Mouse (Mus musculus) embryonic facial prominence, embryonic 13.5 days (tissue): Measurements from ENCODE around the gene Hspa13. TPM values are rescaled to one million over a fixed set of nuclear protein-coding genes. Genes with fewer than 3 reads are reported as not detected.
A peak's percentile ranks its signal among the peaks of the same experiment; 100 is the strongest.

ENCODE experiments used
- ATAC-seq: fragments of 200-750 bp; cut with Nextera tagmentation; 2 replicates; pipeline ENCODE4 v1.8.0; 2017; ENCODE audit warnings: low read depth; ENCODE audit not compliant: insufficient number of reproducible peaks, insufficient read depth, low FRiP score, low TSS enrichment
- H3K27ac ChIP-seq: fragments of 300-500 bp; sonication (generic); 2 replicates; pipeline ENCODE4 v1.5.1; 2015; ENCODE audit warnings: moderate library complexity, mild to moderate bottlenecking, inconsistent platforms
- H3K27me3 ChIP-seq: fragments of 300-500 bp; sonication (generic); 2 replicates; pipeline ENCODE4 v1.6.1; 2015; ENCODE audit warnings: mild to moderate bottlenecking, inconsistent platforms
- H3K36me3 ChIP-seq: fragments of 300-500 bp; sonication (generic); 2 replicates; pipeline ENCODE4 v1.6.1; 2015; ENCODE audit warnings: mild to moderate bottlenecking, inconsistent platforms
- H3K4me1 ChIP-seq: fragments of 300-500 bp; sonication (generic); 2 replicates; pipeline ENCODE4 v1.6.1; 2015; ENCODE audit warnings: inconsistent platforms
- H3K4me2 ChIP-seq: fragments of 300-500 bp; sonication (generic); 2 replicates; pipeline ENCODE4 v1.6.1; 2015; ENCODE audit warnings: moderate library complexity, mild to moderate bottlenecking, inconsistent platforms
- H3K4me3 ChIP-seq: fragments of 300-500 bp; sonication (generic); 2 replicates; pipeline ENCODE4 v1.5.1; 2015; ENCODE audit warnings: mild to moderate bottlenecking, inconsistent platforms
- H3K9ac ChIP-seq: fragments of 300-500 bp; sonication (generic); 2 replicates; pipeline ENCODE4 v1.6.1; 2015; ENCODE audit warnings: mild to moderate bottlenecking, inconsistent platforms
- H3K9me3 ChIP-seq: fragments of 300-500 bp; sonication (generic); 2 replicates; pipeline ENCODE4 v1.6.1; 2016; ENCODE audit warnings: inconsistent platforms
- WGBS: fragments of 180-500 bp; shearing (Covaris S2); methylation state at CpG from one replicate; pipeline ENCODE4 v1.1.7; 2015; ENCODE audit warnings: mixed read lengths; 5-methylcytosine and 5-hydroxymethylcytosine counted together
- polyA plus RNA-seq: library from polyadenylated mRNA; unstranded; fragments of >200 nt; fragmentation: Nextera tagmentation; extraction: Ambion mirVana; gene quantifications from 2 replicates; pipeline ENCODE4 v1.2.1, GENCODE M21; 2015

The Hspa13 gene
- polyA plus RNA-seq = 36.0 and 37.4 TPM in 2 replicates

DNA sequence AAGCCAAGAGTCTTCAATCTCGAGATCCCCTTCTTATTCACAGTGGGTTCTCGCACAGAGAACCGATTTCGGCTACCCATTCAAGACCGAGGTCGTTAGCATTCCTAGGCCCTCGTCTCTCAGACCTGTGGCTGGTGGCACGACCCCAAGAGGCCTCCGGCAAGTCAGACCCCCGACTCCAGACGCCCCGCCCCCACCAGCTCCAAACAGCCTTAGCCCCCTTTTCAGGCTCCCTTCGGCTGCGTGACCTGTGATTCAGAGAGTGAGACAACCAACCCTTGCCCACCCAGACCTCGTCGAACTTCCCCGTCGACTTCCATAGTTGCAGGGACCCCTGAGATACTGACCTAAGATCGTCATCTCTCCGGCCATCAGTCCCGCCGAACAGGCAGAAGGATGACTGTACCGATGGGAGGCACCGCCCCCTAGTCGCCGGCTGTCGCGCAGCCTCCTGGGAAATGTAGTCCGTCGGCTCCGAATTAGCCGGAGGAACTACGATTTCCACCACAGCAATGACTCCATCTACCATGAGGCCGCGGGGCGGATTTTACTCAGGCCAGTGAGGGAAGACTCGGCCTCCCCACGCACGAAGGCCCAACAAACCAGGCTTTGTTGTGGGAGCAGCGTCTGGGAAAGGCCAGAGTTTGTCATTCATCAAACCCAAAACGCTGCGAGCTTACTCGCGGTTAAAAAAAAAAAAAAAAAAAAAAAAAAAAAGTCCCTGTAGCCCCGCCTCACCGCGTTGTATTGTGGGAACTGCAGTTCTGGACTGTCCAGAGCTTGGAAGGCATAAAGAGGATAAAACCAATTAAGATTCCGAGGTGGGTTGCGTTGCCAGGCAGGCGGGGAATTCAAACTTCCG is at the start of gene Hspa13:
Hspa13 (minus strand) TSS at position 717 of the 862 bp plus-strand sequence.
- Histone ChIP-seq H3K27me3 (no peaks in the 10 kb centered on the region), H3K9me3 (no peaks in the 10 kb centered on the region), H3K9ac (peak within 1 kb of the TSS; percentile 81), H3K27ac (peak within 1 kb of the TSS; percentile 69), H3K4me3 (peak within 1 kb of the TSS; percentile 71), H3K36me3 (peaks cover 28% of the 10 kb centered on the region), H3K4me1 (peaks cover 7% of the 10 kb centered on the region; the same call in 1 of the 2 replicates), H3K4me2 (peak within 1 kb of the TSS; percentile 69)
- WGBS = under 1% methylated on average over 51 of the region's 51 CpGs
- ATAC-seq = peak; percentile 98

DNA sequence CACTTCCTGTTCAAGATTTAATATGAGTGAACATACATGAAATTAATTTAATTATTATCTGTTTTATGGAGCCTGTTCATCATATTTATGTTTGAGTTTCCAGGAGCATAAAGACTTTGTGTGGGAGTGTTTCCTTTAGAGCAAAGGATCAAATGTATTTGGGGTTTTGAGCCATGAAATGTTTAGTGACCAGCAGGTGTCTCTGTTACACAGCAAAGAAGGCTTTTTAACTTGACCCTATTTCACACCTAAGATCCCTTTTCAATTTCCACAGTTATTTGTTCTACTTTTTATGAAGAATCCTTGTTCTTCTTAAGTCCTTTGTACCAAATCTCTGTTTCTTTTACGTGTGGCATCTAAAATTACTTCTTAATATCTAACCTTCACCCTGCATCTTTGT is 12.4 kb upstream of the Hspa13 start:
- no peaks in the 10 kb centered on the region for H3K27me3 ChIP-seq
- H3K4me2 ChIP-seq = no peak overlapping the region
- H3K27ac ChIP-seq = no peak overlapping the region
- H3K9ac ChIP-seq = no peak overlapping the region
- ATAC-seq = no peak
- H3K4me1 ChIP-seq = no peaks in the 10 kb centered on the region
- H3K4me3 ChIP-seq = no peak overlapping the region
- no peaks in the 10 kb centered on the region for H3K9me3 ChIP-seq
- H3K36me3 ChIP-seq = no peaks in the 10 kb centered on the region
- WGBS = 41% methylated on average over 1 of the region's 1 CpGs

- Histone ChIP-seq H3K9ac (no peak overlapping the region), H3K27me3 (no peaks in the 10 kb centered on the region), H3K4me1 (no peaks in the 10 kb centered on the region), H3K4me2 (no peak overlapping the region), H3K9me3 (no peaks in the 10 kb centered on the region), H3K27ac (no peak overlapping the region), H3K4me3 (no peak overlapping the region), H3K36me3 (no peaks in the 10 kb centered on the region)
- 87% methylated on average over 10 of the region's 10 CpGs for WGBS
- no peak for ATAC-seq
Measured at GRCm38 (mm10) chr16:75773222-75773621, 6.3 kb upstream of the Hspa13 start.

- no peaks in the 10 kb centered on the region for H3K9me3 ChIP-seq
- H3K4me2 ChIP-seq = peak overlapping the region; percentile 69
- no peaks in the 10 kb centered on the region for H3K27me3 ChIP-seq
- H3K36me3 ChIP-seq = peaks cover 23% of the 10 kb centered on the region
- peaks cover 7% of the 10 kb centered on the region; the same call in 1 of the 2 replicates for H3K4me1 ChIP-seq
- WGBS = 17% methylated on average over 21 of the region's 21 CpGs
- no peak for ATAC-seq
- H3K4me3 ChIP-seq = peak overlapping the region; percentile 71
- H3K27ac ChIP-seq = peak overlapping the region; percentile 69
- peak overlapping the region; percentile 81 for H3K9ac ChIP-seq
Measured at GRCm38 (mm10) chr16:75767250-75768002, 522 bp upstream of the Hspa13 start.

GRCm38 (mm10) chr16:75752876-75753275 is 14.0 kb downstream of the Hspa13 start:
- Histone ChIP-seq H3K9me3 (no peaks in the 10 kb centered on the region), H3K4me2 (no peak overlapping the region), H3K36me3 (peaks cover 28% of the 10 kb centered on the region), H3K4me1 (no peaks in the 10 kb centered on the region), H3K4me3 (no peak overlapping the region), H3K9ac (no peak overlapping the region), H3K27me3 (no peaks in the 10 kb centered on the region), H3K27ac (no peak overlapping the region)
- 76% methylated on average over 1 of the region's 1 CpGs for WGBS
- no peak for ATAC-seq

- Histone ChIP-seq H3K9me3 (no peaks in the 10 kb centered on the region), H3K4me1 (no peaks in the 10 kb centered on the region), H3K36me3 (peaks cover 7% of the 10 kb centered on the region; the same call in 1 of the 2 replicates), H3K4me3 (no peak overlapping the region), H3K27ac (no peak overlapping the region), H3K4me2 (no peak overlapping the region), H3K9ac (no peak overlapping the region), H3K27me3 (no peaks in the 10 kb centered on the region)
- 55% methylated on average over 5 of the region's 5 CpGs for WGBS
- ATAC-seq = no peak
Measured at GRCm38 (mm10) chr16:75750103-75750502, 16.8 kb downstream of the Hspa13 start.

GRCm38 (mm10) chr16:75748926-75749325 is 18.0 kb downstream of the Hspa13 start:
- Histone ChIP-seq H3K36me3 (no peaks in the 10 kb centered on the region), H3K4me2 (no peak overlapping the region), H3K27me3 (no peaks in the 10 kb centered on the region), H3K4me1 (no peaks in the 10 kb centered on the region), H3K4me3 (no peak overlapping the region), H3K9me3 (no peaks in the 10 kb centered on the region), H3K27ac (no peak overlapping the region), H3K9ac (no peak overlapping the region)
- no peak for ATAC-seq
- WGBS = 84% methylated on average over 1 of the region's 1 CpGs

DNA sequence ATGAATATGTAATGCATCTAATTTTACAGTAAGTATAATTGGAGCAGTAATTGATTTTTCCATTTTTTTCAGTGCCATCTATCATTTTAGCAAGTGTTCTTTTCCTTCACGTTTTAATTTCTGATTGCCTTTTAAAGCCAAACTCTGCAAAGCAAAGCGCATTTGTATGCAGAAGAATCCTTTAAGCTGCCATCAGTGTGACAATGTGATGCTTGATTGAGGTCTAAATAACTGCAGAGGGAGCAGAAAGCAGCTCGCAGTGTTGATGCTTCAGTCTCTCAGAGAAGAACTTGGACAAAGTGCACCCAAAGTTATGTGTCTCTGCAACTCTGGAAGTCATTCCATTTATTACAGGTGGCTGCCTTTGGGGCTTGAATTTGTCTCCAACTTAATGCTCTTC is 22.9 kb downstream of the Hspa13 start:
- Histone ChIP-seq H3K27me3 (no peaks in the 10 kb centered on the region), H3K4me1 (no peaks in the 10 kb centered on the region), H3K4me3 (no peak overlapping the region), H3K4me2 (no peak overlapping the region), H3K9ac (no peak overlapping the region), H3K9me3 (no peaks in the 10 kb centered on the region), H3K36me3 (no peaks in the 10 kb centered on the region), H3K27ac (no peak overlapping the region)
- 64% methylated on average over 3 of the region's 3 CpGs for WGBS
- ATAC-seq = no peak

DNA sequence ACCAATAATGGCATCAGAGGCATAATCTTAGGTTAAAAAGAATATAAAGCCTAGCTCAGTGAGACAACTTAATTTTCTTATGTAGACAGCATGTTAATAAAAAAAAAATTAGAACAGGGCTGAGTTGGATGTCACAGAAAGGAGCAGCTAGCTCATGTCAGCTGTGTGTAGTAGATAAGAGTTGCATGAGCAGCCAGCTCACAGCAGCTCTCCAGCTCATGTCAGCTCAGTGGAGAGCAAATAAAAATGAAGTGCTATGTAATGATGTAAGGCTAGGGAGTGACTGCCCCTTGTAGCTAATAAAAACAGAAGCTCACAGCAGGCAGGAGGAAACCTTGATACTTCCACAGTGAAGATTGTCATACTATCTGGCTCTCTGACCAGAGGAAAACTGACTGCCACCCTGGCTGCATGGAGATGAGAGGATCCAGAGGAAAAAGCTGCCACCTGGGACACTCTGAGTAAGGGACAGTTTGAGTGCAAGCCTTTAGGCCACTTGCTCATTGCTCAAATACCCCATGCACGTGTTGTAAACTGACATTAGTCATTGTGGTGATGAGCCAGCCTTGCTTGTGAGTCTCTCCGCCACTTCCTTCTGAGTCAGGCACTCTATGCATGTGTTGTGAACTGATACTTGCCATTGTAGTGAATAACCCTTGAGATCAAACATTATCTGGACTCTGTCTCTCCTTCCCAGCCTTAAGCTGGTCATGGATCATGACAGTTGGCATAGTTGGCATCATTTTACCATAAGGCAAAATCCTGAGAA is 49.3 kb downstream of the Hspa13 start:
- Histone ChIP-seq H3K4me3 (no peak overlapping the region), H3K27ac (no peak overlapping the region), H3K36me3 (no peaks in the 10 kb centered on the region), H3K4me1 (no peaks in the 10 kb centered on the region), H3K4me2 (no peak overlapping the region), H3K9me3 (no peaks in the 10 kb centered on the region), H3K27me3 (no peaks in the 10 kb centered on the region), H3K9ac (no peak overlapping the region)
- ATAC-seq = no peak
- WGBS = 64% methylated on average over 2 of the region's 2 CpGs

DNA sequence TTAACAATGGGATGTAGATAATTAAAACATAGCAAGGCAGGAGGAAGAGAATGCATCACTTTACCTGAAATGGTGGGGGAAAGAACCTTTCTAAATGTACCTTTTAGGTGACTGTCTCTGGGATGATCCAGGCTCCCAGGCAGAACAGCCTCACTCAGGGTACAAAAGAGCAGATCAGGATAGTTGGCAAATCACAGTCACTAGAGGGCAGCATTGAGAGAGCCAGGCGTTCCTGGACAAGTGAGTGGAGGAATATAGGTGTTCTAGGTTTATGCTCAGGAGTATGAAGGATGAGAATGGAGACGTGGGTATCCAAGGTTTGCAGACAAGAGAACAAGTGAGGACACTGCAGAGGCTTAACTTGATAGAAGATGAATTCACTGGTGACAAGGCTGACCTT is 70.7 kb downstream of the Hspa13 start:
- Histone ChIP-seq H3K4me1 (no peaks in the 10 kb centered on the region), H3K27ac (no peak overlapping the region), H3K9ac (no peak overlapping the region), H3K27me3 (no peaks in the 10 kb centered on the region), H3K4me3 (no peak overlapping the region), H3K36me3 (no peaks in the 10 kb centered on the region), H3K9me3 (no peaks in the 10 kb centered on the region), H3K4me2 (no peak overlapping the region)
- 0 out of 2 replicates have a peak, but pooled peaks have one; percentile 62 for ATAC-seq
- WGBS = 11% methylated on average over 2 of the region's 2 CpGs
